8 mouse cellular contexts compared by ENCODE assay signal in the genomic region with DNA sequence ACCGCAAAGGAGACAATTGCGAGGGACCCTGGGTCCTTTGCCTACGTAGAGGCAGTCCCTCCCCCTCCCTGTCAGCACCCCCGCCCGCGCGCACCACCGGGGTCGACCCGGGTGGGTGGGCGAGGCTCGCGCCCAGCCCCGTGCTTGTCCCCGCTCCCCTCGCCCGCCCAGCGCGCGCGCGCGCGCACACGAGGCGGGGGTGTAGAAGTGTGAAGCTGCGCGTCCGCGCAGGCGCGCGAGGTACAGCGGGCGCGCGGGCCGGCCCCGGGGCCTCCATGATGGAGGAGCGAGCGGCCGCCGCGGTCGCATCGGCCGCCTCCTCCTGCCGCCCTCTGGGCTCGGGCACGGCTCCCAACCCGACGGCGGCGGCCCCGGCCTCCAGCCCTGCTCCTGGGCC. TPM values are rescaled to one million over a fixed set of nuclear protein-coding genes. Genes with fewer than 3 reads are reported as not detected.
A peak's percentile ranks its signal among the peaks of the same experiment; 100 is the strongest.
DNase-seq lines count a peak whose midpoint lies in the region.

No protein-coding gene starts in this region.

- peaks cover 28% of the 10 kb centered on the region for H3K36me3 ChIP-seq in hindbrain, embryonic 10.5 days

- peaks cover 29% of the 10 kb centered on the region for H3K27me3 ChIP-seq in hindbrain, embryonic 10.5 days (ENCODE audit: insufficient read depth, poor library complexity, severe bottlenecking)

- WGBS in hindbrain, embryonic 10.5 days, result under 1% methylated on average over 55 of the region's 55 CpGs

- peaks cover 69% of the 10 kb centered on the region for H3K4me1 ChIP-seq in hindbrain, embryonic 10.5 days (replicated peaks)

- H3K9me3 ChIP-seq in hindbrain, embryonic 10.5 days, result no peaks in the 10 kb centered on the region

- H3K27ac ChIP-seq in hindbrain, embryonic 10.5 days, result peak overlapping the region; percentile 100

- peak; percentile 78 for DNase-seq in R1 (ENCODE audit: low read depth, low spot score)
- peak; percentile 78 for DNase-seq in cerebellum, adult 8-10 months
- DNase-seq in forelimb bud, embryonic 11.5 days (ENCODE audit: low read depth, low spot score), result peak; percentile 90
- DNase-seq in hindbrain, embryonic 10.5 days (ENCODE audit: low spot score), result peak; percentile 81
- DNase-seq in layer of hippocampus, postnatal 25 days (ENCODE audit: extremely low spot score in 1 of 2, low spot score in 1 of 2), result peak; percentile 64 to 70
- peak; percentile 71 for DNase-seq in lung, postnatal 25 days (ENCODE audit: low spot score)
- DNase-seq in retina, postnatal 7 days (ENCODE audit: low read depth, low spot score), result peak; percentile 74
- peak; percentile 60 to 66 for DNase-seq in urinary bladder, postnatal 36 days (ENCODE audit: low spot score in 2 of 2)

- H3K4me3 ChIP-seq in hindbrain, embryonic 10.5 days, result peak overlapping the region; percentile 97

RNA-seq across cellular contexts. Expression of gene Strn4, which starts 0.4 kb away (rescaled TPM):
- polyA plus RNA-seq in hindbrain, embryonic 10.5 days (2016; fragmentation: Nextera tagmentation; extraction: Ambion mirVana), result 120 and 153 TPM in 2 replicates
- total RNA-seq in layer of hippocampus, postnatal 25 days (2021), result 100 to 1,000 TPM; 322 to 327 TPM

RNA-seq across cellular contexts. Expression of gene Fkrp, which starts 0.5 kb away (rescaled TPM):
- polyA plus RNA-seq in hindbrain, embryonic 10.5 days (2016; fragmentation: Nextera tagmentation; extraction: Ambion mirVana), result 29.3 TPM in 2 replicates
- total RNA-seq in layer of hippocampus, postnatal 25 days (2021), result 10 to 100 TPM; 46.7 to 47.7 TPM

RNA-seq across cellular contexts. Expression of gene Prkd2, which starts 26.6 kb away (rescaled TPM):
- 11.2 and 12.6 TPM in 2 replicates for polyA plus RNA-seq in hindbrain, embryonic 10.5 days (2016; fragmentation: Nextera tagmentation; extraction: Ambion mirVana)
- 1 to 10 TPM; 5.2 to 6.9 TPM for total RNA-seq in layer of hippocampus, postnatal 25 days (2021)

RNA-seq across cellular contexts. Expression of gene Slc1a5, which starts 34.9 kb away (rescaled TPM):
- polyA plus RNA-seq in hindbrain, embryonic 10.5 days (2016; fragmentation: Nextera tagmentation; extraction: Ambion mirVana), result 28.8 and 31.6 TPM in 2 replicates
- 1 to 10 TPM; 2.4 to 3.5 TPM for total RNA-seq in layer of hippocampus, postnatal 25 days (2021)

RNA-seq across cellular contexts. Expression of gene Dact3, which starts 59.0 kb away (rescaled TPM):
- 3.2 and 4.9 TPM in 2 replicates for polyA plus RNA-seq in hindbrain, embryonic 10.5 days (2016; fragmentation: Nextera tagmentation; extraction: Ambion mirVana)
- total RNA-seq in layer of hippocampus, postnatal 25 days (2021), result 100 to 1,000 TPM; 150 to 160 TPM

Comparison
In these comparisons a context has a peak if more than half of its experiments do, and no peak if none do; other contexts are left out.
1. Peak in every context shown above with its lines: DNase-seq, H3K4me3 ChIP-seq and H3K27ac ChIP-seq.